Mouse (Mus musculus) stomach, postnatal 0 days (tissue): ENCODE measurements around the gene Gm8332. TPM values are rescaled to one million over a fixed set of nuclear protein-coding genes. Genes with fewer than 3 reads are reported as not detected.
"Not testable (repeated sequence)": the region's sequence is repeated elsewhere in the genome, so short reads cannot be mapped to it uniquely, and the experiment has no call there.

Source experiments
- ATAC-seq: fragments of 200-750 bp; cut with Nextera tagmentation; 2 replicates; pipeline ENCODE4 v1.8.0; 2017; ENCODE audit not compliant: low FRiP score, low TSS enrichment
- DNase-seq: peaks from one replicate; pipeline ENCODE4 v3.0.0-alpha.2; 2016; ENCODE audit warnings: low spot score
- H3K27ac ChIP-seq: fragments of 300-500 bp; sonication (generic); replicated peaks from 2 replicates; pipeline ENCODE4 v1.5.1; 2014; ENCODE audit warnings: mild to moderate bottlenecking, control low read depth
- H3K27me3 ChIP-seq: fragments of 300-500 bp; sonication (generic); 2 replicates; pipeline ENCODE4 v1.6.1; 2014; ENCODE audit warnings: low read length; ENCODE audit not compliant: control insufficient read depth, insufficient read depth
- H3K36me3 ChIP-seq: fragments of 300-500 bp; sonication (generic); 2 replicates; pipeline ENCODE4 v1.6.1; 2014; ENCODE audit warnings: low read length, mixed read lengths; ENCODE audit not compliant: control insufficient read depth, insufficient read depth
- H3K4me1 ChIP-seq: fragments of 300-500 bp; sonication (generic); replicated peaks from 2 replicates; pipeline ENCODE4 v1.6.1; 2014; ENCODE audit warnings: antibody characterized with exemption; ENCODE audit not compliant: control insufficient read depth, insufficient read depth
- H3K4me2 ChIP-seq: fragments of 300-500 bp; sonication (generic); replicated peaks from 2 replicates; pipeline ENCODE4 v1.6.1; 2014; ENCODE audit warnings: low read depth, mild to moderate bottlenecking, control low read depth, moderate library complexity
- H3K4me3 ChIP-seq: fragments of 300-500 bp; sonication (generic); 2 replicates; pipeline ENCODE4 v1.5.1; 2014; ENCODE audit warnings: low read depth, low read length, control low read depth
- H3K9ac ChIP-seq: fragments of 300-500 bp; sonication (generic); 2 replicates; pipeline ENCODE4 v1.6.1; 2014; ENCODE audit warnings: mild to moderate bottlenecking, low read length, control low read depth, mixed read lengths
- H3K9me3 ChIP-seq: fragments of 300-500 bp; sonication (generic); 2 replicates; pipeline ENCODE4 v1.6.1; 2016; ENCODE audit warnings: low read length; ENCODE audit not compliant: control insufficient read depth
- CTCF ChIP-seq: IDR thresholded peaks from 2 replicates; pipeline ENCODE4 v1.5.1; 2016; ENCODE audit warnings: antibody characterized with exemption, low read depth, mild to moderate bottlenecking, moderate library complexity
- EP300 ChIP-seq: optimal IDR thresholded peaks from 2 replicates; pipeline ENCODE3; 2016; ENCODE audit warnings: antibody characterized with exemption
- WGBS: fragments of 180-500 bp; shearing (Covaris S2); extraction: QIAGEN DNeasy Blood & Tissue Kit; methylation state at CpG from one replicate; pipeline ENCODE4 v1.1.7; 2014; 5-methylcytosine and 5-hydroxymethylcytosine counted together
- polyA plus RNA-seq: library from polyadenylated mRNA; unstranded; fragments of >200 nt; fragmentation: Nextera tagmentation; extraction: Ambion mirVana; gene quantifications from 2 replicates; pipeline ENCODE4 v1.2.1, GENCODE M21; 2015

Gm8332 gene
- polyA plus RNA-seq, 1 experiment from 2014 or later: not detected

GRCm38 (mm10) chr12:88242940-88243339 lies 7.0 kb downstream of the Gm8332 start:
- DNase-seq, H3K4me3 ChIP-seq, H3K27me3 ChIP-seq, ATAC-seq, H3K36me3 ChIP-seq, H3K4me2 ChIP-seq, H3K4me1 ChIP-seq, H3K27ac ChIP-seq, H3K9me3 ChIP-seq, H3K9ac ChIP-seq: not testable (repeated sequence)
- 38% methylated on average over 1 of the region's 1 CpGs for WGBS
- TF ChIP-seq CTCF: peak; percentile 6; the same call in 1 of the 2 replicates

DNA sequence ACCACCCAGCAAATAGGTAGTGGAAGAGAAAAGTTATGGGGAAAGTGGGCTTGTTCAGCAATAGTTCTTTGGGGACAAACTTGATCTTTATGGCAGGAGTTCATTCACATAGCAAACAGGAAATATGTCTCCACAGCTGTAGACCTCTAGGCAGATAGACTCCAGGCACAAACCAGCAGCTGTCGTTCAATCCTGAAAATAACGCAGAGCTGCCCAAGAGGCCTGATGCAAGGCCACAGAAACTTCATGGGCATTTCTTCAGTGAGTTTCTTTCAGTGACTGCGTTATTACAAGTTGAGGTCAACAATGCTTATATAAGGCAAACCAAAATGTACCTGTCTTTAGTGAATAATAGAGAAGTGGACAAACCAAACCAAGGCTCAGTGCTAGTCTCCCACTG lies 30.5 kb downstream of the Gm8332 start:
- H3K4me1 ChIP-seq: no peaks in the 10 kb centered on the region
- H3K9ac ChIP-seq: no peak overlapping the region
- H3K27ac ChIP-seq: no peak overlapping the region
- H3K36me3 ChIP-seq: no peaks in the 10 kb centered on the region
- H3K27me3 ChIP-seq: no peaks in the 10 kb centered on the region
- WGBS: 86% methylated on average over 3 of the region's 3 CpGs
- no peak overlapping the region for H3K4me2 ChIP-seq
- TF ChIP-seq CTCF (no peak), EP300 (no peak)
- ATAC-seq (no peak), DNase-seq (no peak)
- no peak overlapping the region for H3K4me3 ChIP-seq
- H3K9me3 ChIP-seq: no peaks in the 10 kb centered on the region

DNA sequence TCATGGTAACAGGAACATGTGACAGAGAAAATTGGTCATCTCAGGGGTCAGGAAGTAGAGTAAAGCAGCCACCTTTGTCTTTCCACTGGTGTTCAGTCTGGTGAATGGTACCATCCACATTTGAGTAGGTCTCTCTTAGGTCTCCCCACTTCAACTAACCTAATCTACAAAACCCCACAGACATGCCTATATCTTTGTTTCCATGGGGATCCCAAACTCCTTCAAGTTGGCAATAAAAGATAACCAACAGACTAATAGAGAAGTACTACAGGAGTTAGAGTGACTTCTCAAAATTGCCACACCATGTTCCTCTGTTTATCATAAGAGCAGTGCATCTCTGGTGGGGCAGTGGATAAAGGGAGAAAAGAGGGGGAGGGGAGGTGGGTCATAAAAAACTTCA lies 31.8 kb downstream of the Gm8332 start:
- not testable (repeated sequence) for H3K4me3 ChIP-seq, H3K27me3 ChIP-seq, H3K9me3 ChIP-seq, H3K9ac ChIP-seq, H3K27ac ChIP-seq, H3K4me1 ChIP-seq, H3K36me3 ChIP-seq, DNase-seq, H3K4me2 ChIP-seq, ATAC-seq

- no peaks in the 10 kb centered on the region for H3K27me3 ChIP-seq
- no peak overlapping the region for H3K9ac ChIP-seq
- 83% methylated on average over 12 of the region's 12 CpGs for WGBS
- ATAC-seq: no peak
- no peaks in the 10 kb centered on the region for H3K36me3 ChIP-seq
- no peaks in the 10 kb centered on the region for H3K4me1 ChIP-seq
- H3K9me3 ChIP-seq: no peaks in the 10 kb centered on the region
- H3K4me3 ChIP-seq: no peak overlapping the region
- H3K4me2 ChIP-seq: no peak overlapping the region
- no peak for TF ChIP-seq EP300
- no peak for TF ChIP-seq CTCF
- DNase-seq: no peak
- H3K27ac ChIP-seq: no peak overlapping the region
These were observed 35.3 kb downstream of the Gm8332 start for GRCm38 (mm10) chr12:88214641-88215040.

DNA sequence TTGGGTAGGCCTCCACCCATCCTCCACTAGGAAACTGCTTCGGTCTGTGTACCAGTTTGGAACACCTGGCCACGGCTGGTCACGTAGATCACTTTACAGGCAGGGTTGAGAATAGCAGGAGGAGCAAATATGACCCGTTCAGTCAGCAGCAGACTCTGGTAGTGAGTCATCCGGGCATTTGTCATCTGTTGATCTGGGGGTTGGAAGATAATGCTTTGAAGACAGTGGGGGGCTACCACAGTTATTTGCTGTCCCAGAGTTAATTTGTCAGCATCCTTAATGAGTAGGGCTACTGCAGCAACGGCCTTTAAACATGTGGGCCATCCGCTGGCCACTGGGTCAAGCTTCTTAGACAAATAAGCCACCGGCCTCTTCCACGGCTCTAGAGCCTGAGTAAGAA lies 38.4 kb downstream of the Gm8332 start:
- not testable (repeated sequence) for H3K4me1 ChIP-seq, H3K9ac ChIP-seq, H3K4me3 ChIP-seq, H3K4me2 ChIP-seq, ATAC-seq, H3K27ac ChIP-seq, H3K27me3 ChIP-seq, H3K36me3 ChIP-seq, H3K9me3 ChIP-seq, DNase-seq
- WGBS: 86% methylated on average over 9 of the region's 9 CpGs

GRCm38 (mm10) chr12:88202856-88203255 lies 47.0 kb downstream of the Gm8332 start:
- no peaks in the 10 kb centered on the region for H3K9me3 ChIP-seq
- no peak overlapping the region for H3K4me2 ChIP-seq
- no peaks in the 10 kb centered on the region for H3K4me1 ChIP-seq
- TF ChIP-seq CTCF: no peak
- no peak for TF ChIP-seq EP300
- H3K4me3 ChIP-seq: no peak overlapping the region
- no peak for DNase-seq
- 89% methylated on average over 2 of the region's 2 CpGs for WGBS
- no peak overlapping the region for H3K27ac ChIP-seq
- no peak overlapping the region for H3K9ac ChIP-seq
- ATAC-seq: no peak
- no peaks in the 10 kb centered on the region for H3K27me3 ChIP-seq
- H3K36me3 ChIP-seq: no peaks in the 10 kb centered on the region

Other genes starting within 250 kb of the Gm8332 start
- not detected in 2 replicates for gene Gm2075, start 238.3 kb downstream of the Gm8332 start, polyA plus RNA-seq
- gene Gm6803, start 231.3 kb downstream of the Gm8332 start, polyA plus RNA-seq: not detected in 2 replicates
- not detected in 2 replicates for gene Gm2056, start 223.1 kb downstream of the Gm8332 start, polyA plus RNA-seq
- gene Gm16368, start 166.4 kb downstream of the Gm8332 start, polyA plus RNA-seq: not detected in 2 replicates
- gene Gm10436, start 68.0 kb downstream of the Gm8332 start, polyA plus RNA-seq: not detected in 2 replicates
- gene Gm5662, start 24.4 kb upstream of the Gm8332 start, polyA plus RNA-seq: 0.06 TPM in 1 of 2 replicates, not detected in the other
- not detected in 2 replicates for gene Gm5039, start 73.9 kb upstream of the Gm8332 start, polyA plus RNA-seq
- gene Adck1, start 110.5 kb upstream of the Gm8332 start, polyA plus RNA-seq: 10.4 and 10.5 TPM in 2 replicates